Mouse (Mus musculus) spleen, adult 2 months (tissue): ENCODE measurements around the gene Lgmn.

Experiments
- CTCF ChIP-seq: fragments of 200-500 bp; IDR thresholded peaks from 2 replicates; pipeline ENCODE4 v1.5.1; 2011; ENCODE audit warnings: mild to moderate bottlenecking, inconsistent platforms; ENCODE audit not compliant: insufficient read depth, insufficient read length, insufficient replicate concordance; ENCODE audit errors: extremely low read depth
- POLR2A ChIP-seq: fragments of 200-500 bp; IDR thresholded peaks from 2 replicates; pipeline ENCODE4 v1.6.1; 2011; ENCODE audit warnings: low read depth, low read length, inconsistent platforms

- TF ChIP-seq CTCF (no peak), POLR2A (no peak)
Observed at GRCm38 (mm10) chr12:102359390-102359789, 80.2 kb downstream of the Lgmn start.
